Mouse (Mus musculus): ENCODE data around the gene Pcgf2. TPM values are rescaled to one million over a fixed set of nuclear protein-coding genes. Genes with fewer than 3 reads are reported as not detected.

The Pcgf2 gene
- polyA plus RNA-seq, 1 experiment, result 65.9 TPM

GRCm38 (mm10) chr11:97697199-97697890, 3.0 kb downstream of the Pcgf2 start:
- no peak for TF ChIP-seq POLR2A (IDR thresholded peaks at IDR 0.05; ENCODE audit: borderline replicate concordance, extremely low read depth, low read depth, low read length)
- TF ChIP-seq CTCF (IDR thresholded peaks at IDR 0.05; ENCODE audit: insufficient read depth, low read length), result no peak
- Histone ChIP-seq H3K4me1 (ENCODE audit: control insufficient read depth, insufficient read depth, low read length) (peaks cover 11% of the 10 kb centered on the region), H3K4me3 (replicated peaks; ENCODE audit: extremely low read depth, low read depth, low read length) (no peak overlapping the region)
- DNase-seq, result no peak
- 53% methylated on average over 11 of the region's 11 CpGs for WGBS

GRCm38 (mm10) chr11:97696669-97697068, 3.6 kb downstream of the Pcgf2 start:
- H3K4me3 ChIP-seq (replicated peaks; ENCODE audit: extremely low read depth, low read depth, low read length), result no peak overlapping the region
- WGBS, result 79% methylated on average over 8 of the region's 8 CpGs
- DNase-seq, result no peak
- peaks cover 9% of the 10 kb centered on the region for H3K4me1 ChIP-seq (ENCODE audit: control insufficient read depth, insufficient read depth, low read length)
- TF ChIP-seq CTCF (IDR thresholded peaks at IDR 0.05; ENCODE audit: insufficient read depth, low read length) (no peak), POLR2A (IDR thresholded peaks at IDR 0.05; ENCODE audit: borderline replicate concordance, extremely low read depth, low read depth, low read length) (no peak)

GRCm38 (mm10) chr11:97695712-97696401, 4.4 kb downstream of the Pcgf2 start:
- Histone ChIP-seq H3K4me1 (ENCODE audit: control insufficient read depth, insufficient read depth, low read length) (peaks cover 5% of the 10 kb centered on the region; the same call in 1 of the 2 replicates), H3K4me3 (replicated peaks; ENCODE audit: extremely low read depth, low read depth, low read length) (no peak overlapping the region)
- 62% methylated on average over 9 of the region's 9 CpGs for WGBS
- DNase-seq, result no peak
- no peak for TF ChIP-seq CTCF (IDR thresholded peaks at IDR 0.05; ENCODE audit: insufficient read depth, low read length)
- no peak for TF ChIP-seq POLR2A (IDR thresholded peaks at IDR 0.05; ENCODE audit: borderline replicate concordance, extremely low read depth, low read depth, low read length)

- 54% methylated on average over 17 of the region's 17 CpGs for WGBS
- no peak overlapping the region for H3K4me3 ChIP-seq (replicated peaks; ENCODE audit: extremely low read depth, low read depth, low read length)
- DNase-seq, result no peak
- TF ChIP-seq POLR2A (IDR thresholded peaks at IDR 0.05; ENCODE audit: borderline replicate concordance, extremely low read depth, low read depth, low read length), result no peak
- no peak for TF ChIP-seq CTCF (IDR thresholded peaks at IDR 0.05; ENCODE audit: insufficient read depth, low read length)
- H3K4me1 ChIP-seq (ENCODE audit: control insufficient read depth, insufficient read depth, low read length), result peaks cover 4% of the 10 kb centered on the region; the same call in 1 of the 2 replicates
These were observed 5.2 kb downstream of the Pcgf2 start for GRCm38 (mm10) chr11:97694921-97695711.

- WGBS, result 76% methylated on average over 4 of the region's 4 CpGs
- peaks cover 4% of the 10 kb centered on the region; the same call in 1 of the 2 replicates for H3K4me1 ChIP-seq (ENCODE audit: control insufficient read depth, insufficient read depth, low read length)
- no peak for TF ChIP-seq POLR2A (IDR thresholded peaks at IDR 0.05; ENCODE audit: borderline replicate concordance, extremely low read depth, low read depth, low read length)
- TF ChIP-seq CTCF (IDR thresholded peaks at IDR 0.05; ENCODE audit: insufficient read depth, low read length), result no peak
- no peak for DNase-seq
- H3K4me3 ChIP-seq (replicated peaks; ENCODE audit: extremely low read depth, low read depth, low read length), result no peak overlapping the region
These were observed 5.9 kb downstream of the Pcgf2 start for GRCm38 (mm10) chr11:97694435-97694834.

GRCm38 (mm10) chr11:97689861-97690260, 10.4 kb downstream of the Pcgf2 start:
- WGBS, result 27% methylated on average over 10 of the region's 10 CpGs
- H3K4me3 ChIP-seq (replicated peaks; ENCODE audit: extremely low read depth, low read depth, low read length), result no peak overlapping the region
- peaks cover 13% of the 10 kb centered on the region for H3K4me1 ChIP-seq (ENCODE audit: control insufficient read depth, insufficient read depth, low read length)
- no peak for TF ChIP-seq POLR2A (IDR thresholded peaks at IDR 0.05; ENCODE audit: borderline replicate concordance, extremely low read depth, low read depth, low read length)
- peak; percentile 85 for TF ChIP-seq CTCF (IDR thresholded peaks at IDR 0.05; ENCODE audit: insufficient read depth, low read length)
- DNase-seq, result no peak

GRCm38 (mm10) chr11:97687061-97687460, 13.2 kb downstream of the Pcgf2 start:
- DNase-seq, result no peak
- Histone ChIP-seq H3K4me3 (replicated peaks; ENCODE audit: extremely low read depth, low read depth, low read length) (no peak overlapping the region), H3K4me1 (ENCODE audit: control insufficient read depth, insufficient read depth, low read length) (peaks cover 17% of the 10 kb centered on the region)
- 77% methylated on average over 3 of the region's 3 CpGs for WGBS
- TF ChIP-seq POLR2A (IDR thresholded peaks at IDR 0.05; ENCODE audit: borderline replicate concordance, extremely low read depth, low read depth, low read length) (no peak), CTCF (IDR thresholded peaks at IDR 0.05; ENCODE audit: insufficient read depth, low read length) (no peak)

GRCm38 (mm10) chr11:97686322-97686908, 13.9 kb downstream of the Pcgf2 start:
- no peak for DNase-seq
- 63% methylated on average over 11 of the region's 11 CpGs for WGBS
- peaks cover 17% of the 10 kb centered on the region for H3K4me1 ChIP-seq (ENCODE audit: control insufficient read depth, insufficient read depth, low read length)

More at GRCm38 (mm10) chr11:97686322-97686908, 13.9 kb downstream of the Pcgf2 start:
- TF ChIP-seq CTCF (IDR thresholded peaks at IDR 0.05; ENCODE audit: insufficient read depth, low read length), result no peak
- TF ChIP-seq POLR2A (IDR thresholded peaks at IDR 0.05; ENCODE audit: borderline replicate concordance, extremely low read depth, low read depth, low read length), result no peak
- peak overlapping the region; percentile 49 for H3K4me3 ChIP-seq (replicated peaks; ENCODE audit: extremely low read depth, low read depth, low read length)
